Mouse (Mus musculus) liver, embryonic 16.5 days (tissue): ENCODE measurements around the gene Armc7. TPM values are rescaled to one million over a fixed set of nuclear protein-coding genes. Genes with fewer than 3 reads are reported as not detected.
"Not testable (repeated sequence)": the region's sequence is repeated elsewhere in the genome, so short reads cannot be mapped to it uniquely, and the experiment has no call there.

Source experiments
- ATAC-seq: fragments of 200-750 bp; cut with Nextera tagmentation; 2 replicates; pipeline ENCODE4 v1.8.0; 2017; ENCODE audit warnings: low read depth, mild to moderate bottlenecking, moderate number of reproducible peaks, moderate library complexity
- H3K27ac ChIP-seq: fragments of 300-500 bp; sonication (generic); 2 replicates; pipeline ENCODE4 v1.5.1; 2014; ENCODE audit warnings: mild to moderate bottlenecking, low read length
- H3K27me3 ChIP-seq: fragments of 300-500 bp; sonication (generic); 2 replicates; pipeline ENCODE4 v1.6.1; 2014; ENCODE audit warnings: low read depth, low read length, mixed read lengths; ENCODE audit not compliant: control insufficient read depth, insufficient read depth
- H3K36me3 ChIP-seq: fragments of 300-500 bp; sonication (generic); 2 replicates; pipeline ENCODE4 v1.6.1; 2014; ENCODE audit warnings: mild to moderate bottlenecking; ENCODE audit not compliant: control insufficient read depth, insufficient read depth
- H3K4me1 ChIP-seq: fragments of 300-500 bp; sonication (generic); 2 replicates; pipeline ENCODE4 v1.6.1; 2014; ENCODE audit warnings: low read depth, low read length, mixed read lengths; ENCODE audit not compliant: control insufficient read depth
- H3K4me2 ChIP-seq: fragments of 300-500 bp; sonication (generic); 2 replicates; pipeline ENCODE4 v1.6.1; 2014; ENCODE audit warnings: low read depth, low read length, mixed read lengths
- H3K4me3 ChIP-seq: fragments of 300-500 bp; sonication (generic); 2 replicates; pipeline ENCODE4 v1.5.1; 2014; ENCODE audit warnings: low read depth, mild to moderate bottlenecking, low read length
- H3K9ac ChIP-seq: fragments of 300-500 bp; sonication (generic); 2 replicates; pipeline ENCODE4 v1.6.1; 2014; ENCODE audit warnings: low read depth, low read length
- H3K9me3 ChIP-seq: fragments of 300-500 bp; sonication (generic); replicated peaks from 2 replicates; pipeline ENCODE4 v1.6.1; 2016; ENCODE audit warnings: low read length; ENCODE audit not compliant: control insufficient read depth
- WGBS: fragments of 180-500 bp; shearing (Covaris S2); extraction: QIAGEN DNeasy Blood & Tissue Kit; methylation state at CpG from one replicate; pipeline ENCODE4 v1.1.7; 2014; ENCODE audit not compliant: insufficient replicate concordance; 5-methylcytosine and 5-hydroxymethylcytosine counted together
- polyA plus RNA-seq: library from polyadenylated mRNA; unstranded; fragments of >200 nt; fragmentation: Nextera tagmentation; extraction: Ambion mirVana; gene quantifications from 2 replicates; pipeline ENCODE4 v1.2.1, GENCODE M21; 2015

Armc7 gene
- polyA plus RNA-seq, 1 experiment from 2014 or later = 3.7 TPM

DNA sequence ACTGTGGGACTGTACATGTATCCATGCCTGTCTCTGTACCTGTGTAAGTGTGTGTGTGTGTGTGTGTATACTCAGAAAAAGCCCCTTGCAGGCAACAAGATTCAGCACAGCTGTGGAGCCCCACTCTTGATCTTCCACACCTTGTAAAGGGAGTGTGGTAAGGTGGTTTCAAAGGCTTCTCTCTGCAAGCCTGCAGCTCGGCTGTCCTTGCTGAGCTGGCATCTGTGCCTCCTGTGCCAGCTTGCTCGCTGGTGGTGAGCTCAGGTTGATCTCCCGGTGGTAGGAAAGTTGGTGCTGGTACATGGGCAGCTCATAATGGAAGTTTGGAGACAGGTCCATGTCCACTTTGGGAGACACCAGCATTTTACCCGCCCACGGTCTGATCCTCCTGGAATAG is 13.6 kb upstream of the Armc7 start:
- Histone ChIP-seq H3K36me3 (no peaks in the 10 kb centered on the region), H3K27ac (no peak overlapping the region), H3K9ac (no peak overlapping the region), H3K27me3 (no peaks in the 10 kb centered on the region), H3K4me3 (no peak overlapping the region), H3K9me3 (no peaks in the 10 kb centered on the region), H3K4me1 (no peaks in the 10 kb centered on the region; the same call in 1 of the 2 replicates), H3K4me2 (no peak overlapping the region)
- ATAC-seq = no peak
- 47% methylated on average over 5 of the region's 5 CpGs for WGBS

DNA sequence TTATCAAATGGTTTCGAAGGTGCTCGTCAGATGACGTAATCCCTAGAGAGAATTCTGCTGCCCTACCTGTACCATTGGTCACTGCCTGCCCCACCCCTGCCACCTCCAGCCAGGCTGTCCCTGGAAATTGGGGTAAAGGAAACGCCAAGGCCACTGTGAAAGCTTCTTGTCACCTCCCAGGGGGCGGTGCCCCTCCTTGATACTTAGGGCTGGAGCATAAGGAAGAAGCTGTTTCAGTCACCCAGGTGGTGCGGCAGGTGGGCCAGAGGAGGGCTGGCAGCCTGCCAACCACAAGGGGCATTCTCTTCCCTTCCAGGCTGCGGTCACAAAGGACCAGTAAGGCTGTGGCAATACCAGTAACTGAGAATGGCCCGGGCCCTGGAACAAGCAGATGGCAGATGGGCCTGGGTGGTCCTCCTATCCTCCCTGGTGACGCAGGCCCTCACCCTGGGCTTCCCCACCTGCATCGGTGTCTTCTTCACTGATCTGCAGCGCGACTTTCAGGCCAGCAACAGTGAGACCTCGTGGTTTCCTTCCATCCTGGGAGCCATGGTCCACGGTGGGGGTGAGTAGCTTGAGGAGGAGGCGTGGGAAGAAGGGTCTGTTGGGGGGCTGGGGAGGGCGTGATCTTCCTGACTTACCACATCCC is 13.1 kb upstream of the Armc7 start, which contains the start of gene Slc16a5:
TSS of gene Slc16a5 (plus strand) at position 232 of the 649 bp plus-strand sequence.
- Histone ChIP-seq H3K9me3 (no peaks in the 10 kb centered on the region), H3K9ac (no peak within 1 kb of the TSS), H3K27me3 (no peaks in the 10 kb centered on the region), H3K4me3 (no peak within 1 kb of the TSS), H3K4me1 (no peaks in the 10 kb centered on the region; the same call in 1 of the 2 replicates), H3K4me2 (no peak within 1 kb of the TSS), H3K36me3 (no peaks in the 10 kb centered on the region), H3K27ac (no peak within 1 kb of the TSS)
- ATAC-seq = no peak
- WGBS = 57% methylated on average over 16 of the region's 16 CpGs

DNA sequence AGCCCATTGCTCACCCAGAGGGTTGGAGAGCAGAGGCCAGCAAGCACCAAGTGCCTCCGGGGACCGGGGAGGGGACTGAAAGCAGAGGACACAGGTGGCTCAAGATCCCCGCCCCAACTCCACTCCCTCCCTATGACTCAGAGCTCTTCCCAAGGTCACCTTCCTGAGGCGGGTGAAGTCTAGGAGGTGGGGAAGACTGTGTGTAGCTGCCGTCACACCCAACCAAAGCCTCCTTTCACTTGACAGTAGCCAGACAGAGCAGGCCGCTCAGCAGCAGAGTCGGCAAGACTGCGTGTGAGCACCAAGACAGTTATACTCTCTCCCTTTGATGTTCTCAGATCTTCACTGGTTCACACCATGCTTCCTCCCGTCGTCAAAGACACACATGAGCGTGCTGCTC is 12.1 kb upstream of the Armc7 start:
- Histone ChIP-seq H3K36me3 (no peaks in the 10 kb centered on the region), H3K27ac (no peak overlapping the region), H3K9ac (no peak overlapping the region), H3K4me3 (no peak overlapping the region), H3K9me3 (no peaks in the 10 kb centered on the region), H3K4me2 (no peak overlapping the region), H3K4me1 (no peaks in the 10 kb centered on the region), H3K27me3 (no peaks in the 10 kb centered on the region)
- ATAC-seq = no peak
- WGBS = 57% methylated on average over 11 of the region's 11 CpGs

DNA sequence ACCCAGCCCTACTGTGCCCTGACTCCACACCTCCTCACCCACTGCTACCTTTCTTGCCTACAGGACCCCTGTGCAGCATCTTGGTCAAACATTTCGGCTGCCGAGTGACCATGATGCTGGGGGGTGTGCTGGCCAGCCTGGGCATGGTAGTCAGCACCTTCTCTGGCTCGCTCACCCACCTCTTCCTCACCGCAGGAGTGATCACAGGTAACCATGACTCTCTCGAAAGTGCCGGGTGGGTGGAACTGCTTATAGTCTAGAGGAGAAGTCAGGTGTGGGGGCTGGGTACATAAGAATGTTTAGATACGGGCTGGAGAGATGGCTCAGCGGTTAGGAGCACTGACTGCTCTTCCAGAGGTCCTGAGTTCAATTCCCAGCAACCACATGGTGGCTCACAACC is 10.6 kb upstream of the Armc7 start:
- H3K36me3 ChIP-seq = no peaks in the 10 kb centered on the region
- H3K9me3 ChIP-seq = no peaks in the 10 kb centered on the region
- no peak for ATAC-seq
- WGBS = 69% methylated on average over 8 of the region's 8 CpGs
- H3K27me3 ChIP-seq = no peaks in the 10 kb centered on the region
- H3K4me3 ChIP-seq = no peak overlapping the region
- no peak overlapping the region for H3K4me2 ChIP-seq
- no peak overlapping the region for H3K9ac ChIP-seq
- H3K27ac ChIP-seq = no peak overlapping the region
- H3K4me1 ChIP-seq = no peaks in the 10 kb centered on the region

DNA sequence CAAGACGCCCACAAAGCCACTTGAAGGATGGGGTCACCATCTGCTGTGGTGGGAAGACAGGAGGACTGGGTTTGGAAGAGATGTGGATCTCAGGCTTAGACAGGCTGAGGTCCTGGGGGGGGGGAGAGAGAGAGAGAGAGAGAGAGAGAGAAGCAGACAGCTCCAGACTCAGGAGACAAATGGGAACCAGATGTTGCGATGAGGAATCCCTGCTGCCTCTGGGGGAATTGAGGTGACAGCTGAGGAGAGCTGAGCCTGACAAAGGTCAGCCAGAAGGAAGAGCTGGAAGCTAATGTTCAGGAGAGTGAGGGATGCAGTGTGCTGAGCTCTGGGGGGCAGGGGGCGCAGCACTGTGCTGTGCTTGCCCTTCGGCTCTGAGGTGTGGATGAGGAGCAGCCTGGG is 8.2 kb upstream of the Armc7 start:
- H3K4me1 ChIP-seq = no peaks in the 10 kb centered on the region
- H3K9ac ChIP-seq = no peak overlapping the region
- no peak for ATAC-seq
- 65% methylated on average over 4 of the region's 4 CpGs for WGBS
- no peak overlapping the region for H3K27ac ChIP-seq
- H3K36me3 ChIP-seq = no peaks in the 10 kb centered on the region
- H3K4me2 ChIP-seq = no peak overlapping the region
- H3K27me3 ChIP-seq = no peaks in the 10 kb centered on the region
- H3K4me3 ChIP-seq = no peak overlapping the region
- H3K9me3 ChIP-seq = no peaks in the 10 kb centered on the region

DNA sequence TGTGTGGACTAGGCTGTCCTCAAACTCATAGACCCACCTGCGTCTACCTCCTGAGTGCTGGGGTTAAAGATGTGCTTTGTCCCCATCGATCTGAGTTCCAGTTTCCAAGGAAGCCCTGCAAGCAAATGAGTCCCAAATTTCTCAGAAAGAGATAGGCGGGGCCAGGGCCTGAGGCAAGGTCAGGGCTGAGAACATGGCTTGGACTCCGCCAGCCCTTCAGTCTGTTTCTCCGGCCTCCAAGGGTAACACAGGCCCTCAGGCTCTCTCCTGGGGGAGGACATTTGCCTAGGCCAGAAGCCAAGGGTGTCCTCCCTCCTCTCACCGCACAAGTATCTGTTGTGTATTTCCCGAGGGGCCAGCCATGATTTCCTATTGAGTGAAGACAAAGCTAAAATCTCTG is 3.3 kb upstream of the Armc7 start:
- peaks cover 31% of the 10 kb centered on the region for H3K4me1 ChIP-seq
- H3K9me3 ChIP-seq = no peaks in the 10 kb centered on the region
- no peak overlapping the region for H3K4me3 ChIP-seq
- no peak overlapping the region for H3K4me2 ChIP-seq
- no peaks in the 10 kb centered on the region for H3K36me3 ChIP-seq
- H3K27me3 ChIP-seq = no peaks in the 10 kb centered on the region
- WGBS = 59% methylated on average over 7 of the region's 7 CpGs
- H3K9ac ChIP-seq = no peak overlapping the region
- H3K27ac ChIP-seq = no peak overlapping the region
- no peak for ATAC-seq

DNA sequence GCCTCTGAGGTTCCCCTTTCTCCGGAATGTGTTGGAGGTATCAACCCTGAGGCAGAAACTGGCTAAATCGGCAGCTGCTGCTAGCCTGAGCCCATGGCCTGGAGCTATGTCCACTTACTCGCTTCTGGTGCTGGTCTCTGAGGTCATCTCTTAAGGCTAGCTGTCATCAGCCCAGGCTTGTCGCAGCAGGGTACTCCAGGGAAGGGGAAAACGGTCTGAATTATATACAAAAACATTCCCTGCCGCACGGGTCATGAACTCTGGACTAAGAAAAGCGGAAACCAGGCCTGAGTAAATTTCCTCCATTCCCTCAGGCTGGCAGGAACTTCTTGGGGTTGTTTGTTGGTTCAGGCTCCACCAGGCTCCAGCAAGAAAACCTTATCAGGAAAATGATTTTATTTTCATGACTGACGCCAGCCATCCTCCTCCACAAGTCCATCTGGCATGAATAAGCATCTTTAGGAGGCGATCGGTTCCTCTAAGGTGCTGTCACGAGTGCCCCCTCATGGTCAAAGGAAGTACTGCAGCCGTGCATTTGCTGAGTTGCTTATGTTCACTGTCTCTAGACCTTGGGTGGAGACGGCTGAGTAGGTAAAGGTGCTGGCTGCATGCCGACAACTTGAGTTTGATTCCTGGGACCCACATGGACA is 1.7 kb upstream of the Armc7 start:
- H3K4me2 ChIP-seq = peak overlapping the region; percentile 38
- peaks cover 31% of the 10 kb centered on the region for H3K4me1 ChIP-seq
- no peaks in the 10 kb centered on the region for H3K27me3 ChIP-seq
- H3K9ac ChIP-seq = no peak overlapping the region
- 18% methylated on average over 15 of the region's 15 CpGs for WGBS
- no peaks in the 10 kb centered on the region for H3K9me3 ChIP-seq
- no peak overlapping the region for H3K4me3 ChIP-seq
- ATAC-seq = peak; percentile 61
- no peaks in the 10 kb centered on the region for H3K36me3 ChIP-seq
- peak overlapping the region; percentile 68 for H3K27ac ChIP-seq

DNA sequence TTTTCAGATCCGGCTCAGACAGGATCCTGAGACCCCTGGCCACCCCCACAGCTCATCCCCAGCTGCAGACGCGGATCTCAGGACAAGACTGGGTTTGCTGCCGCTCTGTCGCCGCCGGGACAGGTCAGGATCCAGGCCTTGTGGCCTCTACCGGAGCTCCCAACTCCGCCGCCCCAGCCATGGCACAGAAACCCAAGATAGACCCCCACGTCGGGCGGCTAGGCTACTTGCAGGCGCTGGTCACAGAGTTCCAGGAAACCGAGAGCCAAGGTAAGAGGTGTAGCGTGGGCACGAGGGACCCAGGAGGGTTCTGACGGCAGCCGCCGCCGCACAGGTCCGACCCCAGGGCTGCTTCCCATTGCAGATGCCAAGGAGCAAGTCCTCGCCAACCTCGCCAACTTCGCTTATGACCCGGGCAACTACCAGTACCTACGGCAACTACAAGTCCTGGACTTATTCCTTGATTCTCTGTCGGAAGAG is 331 bp downstream of the Armc7 start:
- Histone ChIP-seq H3K9me3 (no peaks in the 10 kb centered on the region), H3K4me3 (peak overlapping the region; percentile 90), H3K4me1 (peaks cover 31% of the 10 kb centered on the region), H3K27me3 (no peaks in the 10 kb centered on the region), H3K9ac (peak overlapping the region; percentile 88), H3K27ac (peak overlapping the region; percentile 57; the same call in 1 of the 2 replicates), H3K4me2 (peak overlapping the region; percentile 95), H3K36me3 (no peaks in the 10 kb centered on the region)
- 1% methylated on average over 28 of the region's 28 CpGs for WGBS
- ATAC-seq = peak; percentile 12

DNA sequence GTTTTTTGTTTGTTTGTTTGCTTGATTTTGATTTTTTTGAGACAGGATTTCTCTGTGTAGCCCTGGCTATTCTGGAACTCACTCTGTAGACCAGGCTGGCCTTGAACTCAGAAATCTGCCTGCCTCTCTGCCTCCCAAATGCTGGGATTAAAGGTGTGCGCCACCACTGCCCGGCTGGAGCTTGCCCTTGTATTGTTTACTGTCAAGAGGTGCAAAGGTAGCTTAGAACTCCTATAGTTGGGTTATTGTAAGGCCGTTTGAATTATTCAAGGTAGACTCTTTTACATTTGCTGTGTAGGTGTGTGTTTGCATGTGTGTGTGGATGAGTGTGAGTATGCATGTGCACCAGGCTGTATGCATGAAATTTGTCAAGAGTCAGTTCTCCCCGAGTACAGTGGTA is 1.2 kb downstream of the Armc7 start:
- Histone ChIP-seq H3K4me3 (peak overlapping the region; percentile 90), H3K4me1 (peaks cover 31% of the 10 kb centered on the region), H3K4me2 (peak overlapping the region; percentile 95; the same call in 1 of the 2 replicates)
- not testable (repeated sequence) for H3K36me3 ChIP-seq, H3K27me3 ChIP-seq, H3K9ac ChIP-seq, H3K9me3 ChIP-seq, H3K27ac ChIP-seq, ATAC-seq
- WGBS = 65% methylated on average over 4 of the region's 4 CpGs
